Mouse (Mus musculus): ENCODE results near the gene Fut9. TPM values are rescaled to one million over a fixed set of nuclear protein-coding genes. Genes with fewer than 3 reads are reported as not detected.

Fut9 gene
- polyA plus RNA-seq, 1 experiment, result 0.08 TPM

GRCm38 (mm10) chr4:25628113-25628512 is 171.9 kb downstream of the Fut9 start:
- DNase-seq, result no peak
- H3K4me1 ChIP-seq (replicated peaks; ENCODE audit: control insufficient read depth, insufficient read depth, low read length), result no peaks in the 10 kb centered on the region
- H3K36me3 ChIP-seq (ENCODE audit: control insufficient read depth, insufficient read depth, low read length), result no peaks in the 10 kb centered on the region
- H3K27me3 ChIP-seq (ENCODE audit: control insufficient read depth, insufficient read depth, low read length), result no peaks in the 10 kb centered on the region
- no peak for TF ChIP-seq CTCF (IDR thresholded peaks at IDR 0.05; ENCODE audit: borderline replicate concordance, control insufficient read depth, extremely low read depth, insufficient read depth, low read length, poor library complexity)
- no peak for TF ChIP-seq POLR2A (IDR thresholded peaks at IDR 0.05; ENCODE audit: control insufficient read depth, extremely low read depth, insufficient read depth, low read length, poor library complexity)
- H3K4me3 ChIP-seq (ENCODE audit: control insufficient read depth, insufficient read depth, low read length), result no peak overlapping the region
- no peak overlapping the region for H3K27ac ChIP-seq (ENCODE audit: control insufficient read depth, insufficient read depth, low read length)
- 80% methylated on average over 5 of the region's 5 CpGs for WGBS

- WGBS, result 97% methylated on average over 9 of the region's 9 CpGs
- H3K4me1 ChIP-seq (replicated peaks; ENCODE audit: control insufficient read depth, insufficient read depth, low read length), result no peaks in the 10 kb centered on the region
- H3K36me3 ChIP-seq (ENCODE audit: control insufficient read depth, insufficient read depth, low read length), result no peaks in the 10 kb centered on the region
- no peak overlapping the region for H3K27ac ChIP-seq (ENCODE audit: control insufficient read depth, insufficient read depth, low read length)
- TF ChIP-seq POLR2A (IDR thresholded peaks at IDR 0.05; ENCODE audit: control insufficient read depth, extremely low read depth, insufficient read depth, low read length, poor library complexity) (no peak), CTCF (IDR thresholded peaks at IDR 0.05; ENCODE audit: borderline replicate concordance, control insufficient read depth, extremely low read depth, insufficient read depth, low read length, poor library complexity) (no peak)
- H3K4me3 ChIP-seq (ENCODE audit: control insufficient read depth, insufficient read depth, low read length), result no peak overlapping the region
- no peak for DNase-seq
- H3K27me3 ChIP-seq (ENCODE audit: control insufficient read depth, insufficient read depth, low read length), result no peaks in the 10 kb centered on the region
Measured at GRCm38 (mm10) chr4:25627467-25627866, 172.6 kb downstream of the Fut9 start.

- no peaks in the 10 kb centered on the region for H3K27me3 ChIP-seq (ENCODE audit: control insufficient read depth, insufficient read depth, low read length)
- 70% methylated on average over 1 of the region's 1 CpGs for WGBS
- H3K4me3 ChIP-seq (ENCODE audit: control insufficient read depth, insufficient read depth, low read length), result no peak overlapping the region
- H3K4me1 ChIP-seq (replicated peaks; ENCODE audit: control insufficient read depth, insufficient read depth, low read length), result no peaks in the 10 kb centered on the region
- no peak for DNase-seq
- H3K27ac ChIP-seq (ENCODE audit: control insufficient read depth, insufficient read depth, low read length), result no peak overlapping the region
- TF ChIP-seq CTCF (IDR thresholded peaks at IDR 0.05; ENCODE audit: borderline replicate concordance, control insufficient read depth, extremely low read depth, insufficient read depth, low read length, poor library complexity) (no peak), POLR2A (IDR thresholded peaks at IDR 0.05; ENCODE audit: control insufficient read depth, extremely low read depth, insufficient read depth, low read length, poor library complexity) (no peak)
- H3K36me3 ChIP-seq (ENCODE audit: control insufficient read depth, insufficient read depth, low read length), result no peaks in the 10 kb centered on the region
Measured at GRCm38 (mm10) chr4:25627039-25627438, 173.0 kb downstream of the Fut9 start.

- H3K4me1 ChIP-seq (replicated peaks; ENCODE audit: control insufficient read depth, insufficient read depth, low read length), result no peaks in the 10 kb centered on the region
- no peaks in the 10 kb centered on the region for H3K36me3 ChIP-seq (ENCODE audit: control insufficient read depth, insufficient read depth, low read length)
- 93% methylated on average over 2 of the region's 2 CpGs for WGBS
- TF ChIP-seq CTCF (IDR thresholded peaks at IDR 0.05; ENCODE audit: borderline replicate concordance, control insufficient read depth, extremely low read depth, insufficient read depth, low read length, poor library complexity) (no peak), POLR2A (IDR thresholded peaks at IDR 0.05; ENCODE audit: control insufficient read depth, extremely low read depth, insufficient read depth, low read length, poor library complexity) (no peak)
- no peaks in the 10 kb centered on the region for H3K27me3 ChIP-seq (ENCODE audit: control insufficient read depth, insufficient read depth, low read length)
- H3K4me3 ChIP-seq (ENCODE audit: control insufficient read depth, insufficient read depth, low read length), result no peak overlapping the region
- H3K27ac ChIP-seq (ENCODE audit: control insufficient read depth, insufficient read depth, low read length), result no peak overlapping the region
- no peak for DNase-seq
Measured at GRCm38 (mm10) chr4:25623176-25623575, 176.9 kb downstream of the Fut9 start.

- WGBS, result 78% methylated on average over 4 of the region's 4 CpGs
Measured at GRCm38 (mm10) chr4:25617301-25617700, 182.7 kb downstream of the Fut9 start.

GRCm38 (mm10) chr4:25613426-25613825 is 186.6 kb downstream of the Fut9 start:
- Histone ChIP-seq H3K27ac (ENCODE audit: control insufficient read depth, insufficient read depth, low read length) (no peak overlapping the region), H3K36me3 (ENCODE audit: control insufficient read depth, insufficient read depth, low read length) (no peaks in the 10 kb centered on the region), H3K4me1 (replicated peaks; ENCODE audit: control insufficient read depth, insufficient read depth, low read length) (no peaks in the 10 kb centered on the region), H3K27me3 (ENCODE audit: control insufficient read depth, insufficient read depth, low read length) (no peaks in the 10 kb centered on the region), H3K4me3 (ENCODE audit: control insufficient read depth, insufficient read depth, low read length) (no peak overlapping the region)
- no peak for DNase-seq
- TF ChIP-seq POLR2A (IDR thresholded peaks at IDR 0.05; ENCODE audit: control insufficient read depth, extremely low read depth, insufficient read depth, low read length, poor library complexity) (no peak), CTCF (IDR thresholded peaks at IDR 0.05; ENCODE audit: borderline replicate concordance, control insufficient read depth, extremely low read depth, insufficient read depth, low read length, poor library complexity) (no peak)
- 91% methylated on average over 5 of the region's 5 CpGs for WGBS

More at GRCm38 (mm10) chr4:25617301-25617700, 182.7 kb downstream of the Fut9 start:
- H3K36me3 ChIP-seq (ENCODE audit: control insufficient read depth, insufficient read depth, low read length), result no peaks in the 10 kb centered on the region
- no peak overlapping the region for H3K27ac ChIP-seq (ENCODE audit: control insufficient read depth, insufficient read depth, low read length)
- DNase-seq, result no peak
- TF ChIP-seq CTCF (IDR thresholded peaks at IDR 0.05; ENCODE audit: borderline replicate concordance, control insufficient read depth, extremely low read depth, insufficient read depth, low read length, poor library complexity), result no peak
- TF ChIP-seq POLR2A (IDR thresholded peaks at IDR 0.05; ENCODE audit: control insufficient read depth, extremely low read depth, insufficient read depth, low read length, poor library complexity), result no peak
- H3K4me1 ChIP-seq (replicated peaks; ENCODE audit: control insufficient read depth, insufficient read depth, low read length), result no peaks in the 10 kb centered on the region
- H3K27me3 ChIP-seq (ENCODE audit: control insufficient read depth, insufficient read depth, low read length), result no peaks in the 10 kb centered on the region
- no peak overlapping the region for H3K4me3 ChIP-seq (ENCODE audit: control insufficient read depth, insufficient read depth, low read length)

GRCm38 (mm10) chr4:25610481-25610880 is 189.6 kb downstream of the Fut9 start:
- H3K36me3 ChIP-seq (ENCODE audit: control insufficient read depth, insufficient read depth, low read length), result no peaks in the 10 kb centered on the region
- TF ChIP-seq POLR2A (IDR thresholded peaks at IDR 0.05; ENCODE audit: control insufficient read depth, extremely low read depth, insufficient read depth, low read length, poor library complexity) (no peak), CTCF (IDR thresholded peaks at IDR 0.05; ENCODE audit: borderline replicate concordance, control insufficient read depth, extremely low read depth, insufficient read depth, low read length, poor library complexity) (no peak)
- H3K4me3 ChIP-seq (ENCODE audit: control insufficient read depth, insufficient read depth, low read length), result no peak overlapping the region
- DNase-seq, result no peak
- H3K27me3 ChIP-seq (ENCODE audit: control insufficient read depth, insufficient read depth, low read length), result no peaks in the 10 kb centered on the region
- H3K27ac ChIP-seq (ENCODE audit: control insufficient read depth, insufficient read depth, low read length), result no peak overlapping the region
- 77% methylated on average over 2 of the region's 2 CpGs for WGBS
- H3K4me1 ChIP-seq (replicated peaks; ENCODE audit: control insufficient read depth, insufficient read depth, low read length), result no peaks in the 10 kb centered on the region

All from thymus, adult 2 months (tissue).